Mouse (Mus musculus) MEL (cell line): ENCODE data around the gene Tgm1. TPM values are rescaled to one million over a fixed set of nuclear protein-coding genes. Genes with fewer than 3 reads are reported as not detected.
A peak's percentile ranks its signal among the peaks of the same experiment; 100 is the strongest.

Experiments used
- DNase-seq: peaks from one replicate; pipeline ENCODE4 v3.0.0; 2011; ENCODE audit warnings: low read depth, low spot score
- H3K27ac ChIP-seq: 2 replicates; pipeline ENCODE4 v1.5.1; 2012; ENCODE audit warnings: low read depth, mild to moderate bottlenecking, control low read depth, low read length, moderate library complexity; ENCODE audit not compliant: control insufficient read depth
- H3K27me3 ChIP-seq, 2 experiments: fragments of 150-350 bp in 1 of 2; sonication (generic) in 1 of 2; 2 replicates each; pipeline ENCODE4 v1.6.1; 2012; ENCODE audit warnings: low read length in 2 of 2, mild to moderate bottlenecking in 2 of 2, improper control_type of control experiment in 1 of 2, moderate library complexity in 1 of 2; ENCODE audit not compliant: insufficient read depth in 2 of 2, control insufficient read depth in 1 of 2
- H3K36me3 ChIP-seq, 2 experiments: 2 replicates each; pipeline ENCODE4 v1.6.1; 2012 to 2014; ENCODE audit warnings: low read length in 2 of 2, improper control_type of control experiment in 1 of 2, inconsistent platforms in 1 of 2, mild to moderate bottlenecking in 1 of 2; ENCODE audit not compliant: insufficient read depth in 2 of 2, control insufficient read depth in 1 of 2
- H3K4me1 ChIP-seq, 2 experiments: fragments of 150-350 bp in 1 of 2; sonication (generic) in 1 of 2; 2 replicates each; pipeline ENCODE4 v1.6.1; 2012; ENCODE audit warnings: low read length in 2 of 2, improper control_type of control experiment in 1 of 2, mild to moderate bottlenecking in 1 of 2; ENCODE audit not compliant: insufficient read depth in 2 of 2, control insufficient read depth in 1 of 2
- H3K4me3 ChIP-seq, 2 experiments: fragments of 150-350 bp in 1 of 2; sonication (generic) in 1 of 2; 2 replicates each; pipeline ENCODE4 v1.5.1; 2012; ENCODE audit warnings: low read depth in 2 of 2, low read length in 2 of 2, mild to moderate bottlenecking in 2 of 2, moderate library complexity in 2 of 2, control low read depth in 1 of 2, improper control_type of control experiment in 1 of 2; ENCODE audit not compliant: control insufficient read depth in 1 of 2, insufficient read depth in 1 of 2
- H3K79me2 ChIP-seq: 2 replicates; pipeline ENCODE4 v1.6.1; 2012; ENCODE audit warnings: mild to moderate bottlenecking, low read length, moderate library complexity; ENCODE audit not compliant: control insufficient read depth, poor library complexity, insufficient read depth
- H3K9ac ChIP-seq: 2 replicates; pipeline ENCODE4 v1.6.1; 2012; ENCODE audit warnings: low read depth, mild to moderate bottlenecking, control low read depth, low read length, moderate library complexity; ENCODE audit not compliant: control insufficient read depth, poor library complexity, severe bottlenecking
- H3K9me3 ChIP-seq: fragments of 150-350 bp; sonication (generic); replicated peaks from 2 replicates; pipeline ENCODE4 v1.6.1; 2012; ENCODE audit warnings: mild to moderate bottlenecking, low read length, improper control_type of control experiment, moderate library complexity; ENCODE audit not compliant: insufficient read depth
- BHLHE40 ChIP-seq: IDR thresholded peaks from 2 replicates; pipeline ENCODE4 v1.6.1; 2012; ENCODE audit warnings: low read depth, mild to moderate bottlenecking, inconsistent platforms, low read length, improper control_type of control experiment, borderline replicate concordance
- CHD1 ChIP-seq: IDR thresholded peaks from 2 replicates; pipeline ENCODE4 v1.6.1; 2012; ENCODE audit warnings: low read depth, mild to moderate bottlenecking, inconsistent platforms, low read length, improper control_type of control experiment
- CHD2 ChIP-seq: IDR thresholded peaks from 2 replicates; pipeline ENCODE4 v1.6.1; 2011; ENCODE audit warnings: low read length, improper control_type of control experiment
- CTCF ChIP-seq, 3 experiments: IDR thresholded peaks in 2 of 3; conservative IDR thresholded peaks in 1 of 3; 2 replicates each; pipeline ENCODE4 v1.5.1; 2011 to 2012; ENCODE audit warnings: low read length in 3 of 3, low read depth in 2 of 3, mild to moderate bottlenecking in 2 of 3, improper control_type of control experiment in 1 of 3, inconsistent platforms in 1 of 3, mixed read lengths in 1 of 3, moderate library complexity in 1 of 3; ENCODE audit not compliant: control insufficient read depth in 1 of 3, insufficient read depth in 1 of 3, poor library complexity in 1 of 3, severe bottlenecking in 1 of 3
- E2F4 ChIP-seq: IDR thresholded peaks from 2 replicates; pipeline ENCODE4 v1.6.1; 2011; ENCODE audit warnings: low read depth, low read length, improper control_type of control experiment, borderline replicate concordance
- ELF1 ChIP-seq: IDR thresholded peaks from 2 replicates; pipeline ENCODE4 v1.6.1; 2014; ENCODE audit warnings: low read depth, mild to moderate bottlenecking, inconsistent platforms, low read length, improper control_type of control experiment, moderate library complexity
- EP300 ChIP-seq, 2 experiments: IDR thresholded peaks; 2 replicates each; pipeline ENCODE4 v1.6.1; 2011; ENCODE audit warnings: improper control_type of control experiment in 2 of 2, low read length in 2 of 2, low read depth in 1 of 2, mild to moderate bottlenecking in 1 of 2
- ETS1 ChIP-seq: IDR thresholded peaks from 2 replicates; pipeline ENCODE4 v1.6.1; 2012; ENCODE audit warnings: low read depth, mild to moderate bottlenecking, inconsistent platforms, low read length, improper control_type of control experiment, moderate library complexity
- GABPA ChIP-seq: IDR thresholded peaks from 2 replicates; pipeline ENCODE4 v1.6.1; 2012; ENCODE audit warnings: low read depth, mild to moderate bottlenecking, inconsistent platforms, low read length, improper control_type of control experiment, moderate library complexity
- GATA1 ChIP-seq: IDR thresholded peaks from 2 replicates; pipeline ENCODE4 v1.6.1; 2011; ENCODE audit warnings: low read depth, low read length, improper control_type of control experiment
- HCFC1 ChIP-seq: IDR thresholded peaks from 2 replicates; pipeline ENCODE4 v1.6.1; 2012; ENCODE audit warnings: low read depth, mild to moderate bottlenecking, inconsistent platforms, low read length, improper control_type of control experiment, moderate library complexity
- JUND ChIP-seq: IDR thresholded peaks from 2 replicates; pipeline ENCODE4 v1.6.1; 2011; ENCODE audit warnings: low read depth, mild to moderate bottlenecking, improper control_type of control experiment, low read length
- KAT2A ChIP-seq: conservative IDR thresholded peaks from 2 replicates; pipeline ENCODE4 v1.6.1; 2012; ENCODE audit warnings: low read depth, low read length, improper control_type of control experiment, inconsistent platforms
- MAFK ChIP-seq: IDR thresholded peaks from 2 replicates; pipeline ENCODE4 v1.6.1; 2011; ENCODE audit warnings: low read depth, mild to moderate bottlenecking, low read length, improper control_type of control experiment, borderline replicate concordance
- MAX ChIP-seq: IDR thresholded peaks from 2 replicates; pipeline ENCODE4 v1.6.1; 2011; ENCODE audit warnings: low read length, improper control_type of control experiment
- MAZ ChIP-seq: IDR thresholded peaks from 2 replicates; pipeline ENCODE4 v1.6.1; 2012; ENCODE audit warnings: low read depth, mild to moderate bottlenecking, inconsistent platforms, low read length, improper control_type of control experiment
- MEF2A ChIP-seq: IDR thresholded peaks from 2 replicates; pipeline ENCODE4 v1.6.1; 2014; ENCODE audit warnings: low read depth, mild to moderate bottlenecking, inconsistent platforms, low read length, improper control_type of control experiment; ENCODE audit not compliant: poor library complexity, insufficient replicate concordance, severe bottlenecking; ENCODE audit errors: extremely low read depth
- MXI1 ChIP-seq: IDR thresholded peaks from 2 replicates; pipeline ENCODE4 v1.6.1; 2011; ENCODE audit warnings: mild to moderate bottlenecking, low read depth, low read length, improper control_type of control experiment
- MYB ChIP-seq: IDR thresholded peaks from 2 replicates; pipeline ENCODE4 v1.6.1; 2011; ENCODE audit warnings: mild to moderate bottlenecking, low read depth, low read length, improper control_type of control experiment
- MYC ChIP-seq: IDR thresholded peaks from 2 replicates; pipeline ENCODE4 v1.6.1; 2011; ENCODE audit warnings: low read depth, mild to moderate bottlenecking, low read length, improper control_type of control experiment, moderate library complexity
- NRF1 ChIP-seq: IDR thresholded peaks from 2 replicates; pipeline ENCODE4 v1.6.1; 2014; ENCODE audit warnings: low read depth, mild to moderate bottlenecking, inconsistent platforms, low read length, improper control_type of control experiment, moderate library complexity; ENCODE audit not compliant: poor library complexity, insufficient read depth, severe bottlenecking
- POLR2A ChIP-seq, 2 experiments: IDR thresholded peaks; 2 replicates each; pipeline ENCODE4 v1.6.1; 2011 to 2012; ENCODE audit warnings: low read length in 2 of 2, mild to moderate bottlenecking in 2 of 2, control low read depth in 1 of 2, improper control_type of control experiment in 1 of 2, low read depth in 1 of 2, moderate library complexity in 1 of 2; ENCODE audit not compliant: control insufficient read depth in 1 of 2, insufficient read depth in 1 of 2, poor library complexity in 1 of 2
- POLR2AphosphoS2 ChIP-seq: IDR thresholded peaks from 2 replicates; pipeline ENCODE4 v1.6.1; 2011; ENCODE audit warnings: low read length, improper control_type of control experiment
- POLR2AphosphoS5 ChIP-seq: IDR thresholded peaks from 2 replicates; pipeline ENCODE4 v1.6.1; 2012; ENCODE audit warnings: low read depth, borderline replicate concordance, mild to moderate bottlenecking, inconsistent platforms, low read length, moderate library complexity, mixed read lengths
- RAD21 ChIP-seq: IDR thresholded peaks from 2 replicates; pipeline ENCODE4 v1.6.1; 2011; ENCODE audit warnings: mild to moderate bottlenecking, low read depth, low read length, improper control_type of control experiment
- RCOR1 ChIP-seq: IDR thresholded peaks from 2 replicates; pipeline ENCODE4 v1.6.1; 2012; ENCODE audit warnings: low read depth, mild to moderate bottlenecking, inconsistent platforms, low read length, improper control_type of control experiment
- SIN3A ChIP-seq: IDR thresholded peaks from 2 replicates; pipeline ENCODE4 v1.6.1; 2012; ENCODE audit warnings: low read length, improper control_type of control experiment, inconsistent platforms
- SMC3 ChIP-seq: IDR thresholded peaks from 2 replicates; pipeline ENCODE4 v1.6.1; 2011; ENCODE audit warnings: low read depth, low read length, improper control_type of control experiment
- TAL1 ChIP-seq: IDR thresholded peaks from 2 replicates; pipeline ENCODE4 v1.6.1; 2012; ENCODE audit warnings: mild to moderate bottlenecking, inconsistent platforms, low read length, moderate library complexity, mixed read lengths
- TBP ChIP-seq: IDR thresholded peaks from 2 replicates; pipeline ENCODE4 v1.8.0; 2011; ENCODE audit warnings: low read depth, low read length, improper control_type of control experiment
- TCF12 ChIP-seq: IDR thresholded peaks from 2 replicates; pipeline ENCODE4 v1.6.1; 2014; ENCODE audit warnings: low read depth, mild to moderate bottlenecking, inconsistent platforms, low read length, improper control_type of control experiment, moderate library complexity
- UBTF ChIP-seq: IDR thresholded peaks from 2 replicates; pipeline ENCODE4 v1.6.1; 2012; ENCODE audit warnings: low read depth, mild to moderate bottlenecking, inconsistent platforms, low read length, improper control_type of control experiment, moderate library complexity, borderline replicate concordance; ENCODE audit not compliant: insufficient read depth
- USF1 ChIP-seq: IDR thresholded peaks from 2 replicates; pipeline ENCODE4 v1.6.1; 2014; ENCODE audit warnings: low read depth, mild to moderate bottlenecking, inconsistent platforms, low read length, improper control_type of control experiment, moderate library complexity
- USF2 ChIP-seq, 2 experiments: IDR thresholded peaks; 2 replicates each; pipeline ENCODE4 v1.6.1; 2011 to 2012; ENCODE audit warnings: improper control_type of control experiment in 2 of 2, low read length in 2 of 2, borderline replicate concordance in 1 of 2, inconsistent platforms in 1 of 2, low read depth in 1 of 2, mild to moderate bottlenecking in 1 of 2; ENCODE audit not compliant: insufficient read depth in 1 of 2
- ZC3H11A ChIP-seq: IDR thresholded peaks from 2 replicates; pipeline ENCODE4 v1.6.1; 2012; ENCODE audit warnings: low read depth, mild to moderate bottlenecking, inconsistent platforms, low read length, improper control_type of control experiment
- ZKSCAN1 ChIP-seq: IDR thresholded peaks from 2 replicates; pipeline ENCODE4 v1.6.1; 2012; ENCODE audit warnings: low read depth, mild to moderate bottlenecking, inconsistent platforms, low read length, improper control_type of control experiment, moderate library complexity
- ZMIZ1 ChIP-seq: IDR thresholded peaks from 2 replicates; pipeline ENCODE4 v1.6.1; 2012; ENCODE audit warnings: low read depth, mild to moderate bottlenecking, inconsistent platforms, low read length, improper control_type of control experiment, moderate library complexity
- ZNF384 ChIP-seq: IDR thresholded peaks from 2 replicates; pipeline ENCODE4 v1.6.1; 2012; ENCODE audit warnings: low read depth, mild to moderate bottlenecking, inconsistent platforms, low read length, improper control_type of control experiment
- polyA plus RNA-seq, 2 experiments: library from polyadenylated mRNA; stranded (reverse) in 1 of 2; unstranded in 1 of 2; fragments of >175 nt in 1 of 2; fragments of >200 nt in 1 of 2; gene quantifications; 2 replicates each; pipeline versions ENCODE4 v1.2.1 to v1.2.4; 2012; ENCODE audit warnings: low replicate concordance in 2 of 2, low read depth in 1 of 2; ENCODE audit not compliant: insufficient read length in 2 of 2, insufficient read depth in 1 of 2, missing spikeins in 1 of 2
- total RNA-seq: library from RNA; depleted of rRNA; stranded (reverse); fragments of 300-350 nt; gene quantifications from 2 replicates; pipeline ENCODE4 v1.2.3, GENCODE M21; 2012

The Tgm1 gene
- total and polyA plus RNA-seq, 3 experiments = 6.2 to 11.4 TPM; not detected in 1

DNA sequence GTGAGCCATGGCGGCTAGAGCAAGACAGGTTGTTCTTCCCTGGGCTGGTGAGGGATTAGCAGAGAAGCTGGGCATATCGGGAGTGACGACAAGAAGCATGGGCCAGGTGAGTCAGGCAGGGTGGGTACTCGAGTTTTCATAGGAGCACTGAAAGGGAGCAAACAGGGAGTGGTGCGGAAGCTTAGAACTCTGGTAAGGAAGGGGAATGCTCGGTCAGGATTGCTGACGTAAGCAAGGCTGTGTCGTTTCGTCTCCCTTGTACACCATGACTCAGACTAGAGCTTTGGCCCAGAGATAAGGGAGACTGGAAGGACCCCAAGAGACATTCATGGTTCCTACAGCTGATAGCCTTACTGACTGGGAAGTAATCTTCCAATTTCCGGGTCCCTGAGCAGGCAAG, 20.2 kb upstream of the Tgm1 start:
- no peaks in the 10 kb centered on the region for H3K79me2 ChIP-seq
- no peak overlapping the region for H3K4me3 ChIP-seq
- H3K9ac ChIP-seq = no peak overlapping the region
- H3K9me3 ChIP-seq = no peaks in the 10 kb centered on the region
- H3K27me3 ChIP-seq = no peaks in the 10 kb centered on the region
- H3K27ac ChIP-seq = no peak overlapping the region
- peaks cover 25 to 55% of the 10 kb centered on the region in 2 experiments for H3K4me1 ChIP-seq
- peaks cover 0 to 35% of the 10 kb centered on the region in 2 experiments; a peak in 2 of 4 replicates for H3K36me3 ChIP-seq
- DNase-seq = no peak
- TF ChIP-seq MYB (no peak), SIN3A (no peak), ZMIZ1 (no peak), ZNF384 (no peak), EP300 (IDR thresholded peaks at IDR 0.05; ENCODE audit: low read depth in 1 of 2, low read length in 2 of 2) (peak; percentile 28 to 38; a peak in 2 of 4 replicates), TBP (no peak), GABPA (no peak), ELF1 (no peak), ZC3H11A (no peak), KAT2A (no peak), USF2 (IDR thresholded peaks at IDR 0.05; ENCODE audit: borderline replicate concordance in 1 of 2, insufficient read depth in 1 of 2, low read depth in 1 of 2, low read length in 2 of 2) (no peak), CHD2 (no peak), POLR2A (IDR thresholded peaks at IDR 0.05; ENCODE audit: control insufficient read depth in 1 of 2, insufficient read depth in 1 of 2, low read depth in 1 of 2, low read length in 2 of 2, poor library complexity in 1 of 2) (no peak), BHLHE40 (no peak), RCOR1 (no peak), NRF1 (no peak), ETS1 (peak; percentile 82), TAL1 (no peak), MXI1 (no peak), POLR2AphosphoS2 (no peak), ZKSCAN1 (no peak), JUND (0 out of 2 replicates have a peak, but pooled peaks have one; percentile 16), MAZ (no peak), HCFC1 (no peak), SMC3 (no peak), GATA1 (peak; percentile 58; the same call in 1 of the 2 replicates), CHD1 (no peak), E2F4 (no peak), POLR2AphosphoS5 (no peak), MAX (no peak), USF1 (no peak), RAD21 (no peak), UBTF (no peak), CTCF (IDR thresholded peaks at IDR 0.05 in 2 of 3, conservative IDR thresholded peaks at IDR 0.05 in 1 of 3; ENCODE audit: control insufficient read depth in 1 of 3, insufficient read depth in 1 of 3, low read depth in 2 of 3, low read length in 3 of 3, poor library complexity in 1 of 3, severe bottlenecking in 1 of 3) (no peak), MEF2A (no peak), MYC (no peak), MAFK (0 out of 2 replicates have a peak, but pooled peaks have one; percentile 53), TCF12 (no peak)
